Mouse (Mus musculus): ENCODE results near the gene Lrrc3c.

Lrrc3c gene

DNA sequence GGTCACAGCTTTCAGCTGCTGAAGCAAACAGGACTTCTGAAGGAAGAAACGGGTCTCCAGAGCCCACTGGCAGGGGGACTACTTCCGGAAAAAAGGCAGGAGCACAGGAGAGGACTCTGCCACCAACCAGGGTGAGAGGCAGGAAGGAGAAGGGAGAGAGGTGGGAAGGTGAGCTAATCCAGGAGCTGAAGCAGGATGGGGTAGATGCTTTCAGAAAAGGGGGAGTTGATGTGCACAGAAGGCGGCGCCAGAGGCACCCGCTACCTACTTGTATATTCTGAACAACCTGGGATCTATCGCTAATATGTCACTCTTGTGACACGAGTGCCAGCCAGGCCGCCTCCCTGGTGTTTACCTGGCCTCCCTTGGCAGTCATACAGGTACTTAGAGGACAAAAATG lies at the start of gene Lrrc3c:
Lrrc3c (plus strand) TSS at position 301 of the 400 bp plus-strand sequence.
- no peak for DNase-seq (ENCODE audit: low spot score in 2 of 2)

DNA sequence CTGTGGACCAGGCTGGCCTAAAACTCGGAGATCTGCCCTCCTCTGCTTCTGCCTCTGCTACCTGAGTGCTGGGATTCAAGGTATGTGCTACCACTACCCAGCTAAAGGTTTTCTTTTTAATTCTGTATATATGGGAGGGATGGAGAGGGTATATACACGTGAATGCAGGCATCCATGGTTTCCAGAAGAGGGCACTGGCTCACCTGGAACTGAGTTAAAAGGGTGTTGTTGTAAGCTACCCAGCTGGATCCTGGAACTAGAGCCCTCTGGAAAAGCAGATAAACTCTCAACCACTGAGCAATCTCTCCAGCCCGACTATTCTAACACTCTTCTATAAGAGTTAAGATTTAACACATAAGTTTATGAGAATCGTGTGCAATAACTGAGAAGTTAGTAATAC lies 48.7 kb upstream of the Lrrc3c start:
- no peak for DNase-seq (ENCODE audit: low spot score in 2 of 2)

DNA sequence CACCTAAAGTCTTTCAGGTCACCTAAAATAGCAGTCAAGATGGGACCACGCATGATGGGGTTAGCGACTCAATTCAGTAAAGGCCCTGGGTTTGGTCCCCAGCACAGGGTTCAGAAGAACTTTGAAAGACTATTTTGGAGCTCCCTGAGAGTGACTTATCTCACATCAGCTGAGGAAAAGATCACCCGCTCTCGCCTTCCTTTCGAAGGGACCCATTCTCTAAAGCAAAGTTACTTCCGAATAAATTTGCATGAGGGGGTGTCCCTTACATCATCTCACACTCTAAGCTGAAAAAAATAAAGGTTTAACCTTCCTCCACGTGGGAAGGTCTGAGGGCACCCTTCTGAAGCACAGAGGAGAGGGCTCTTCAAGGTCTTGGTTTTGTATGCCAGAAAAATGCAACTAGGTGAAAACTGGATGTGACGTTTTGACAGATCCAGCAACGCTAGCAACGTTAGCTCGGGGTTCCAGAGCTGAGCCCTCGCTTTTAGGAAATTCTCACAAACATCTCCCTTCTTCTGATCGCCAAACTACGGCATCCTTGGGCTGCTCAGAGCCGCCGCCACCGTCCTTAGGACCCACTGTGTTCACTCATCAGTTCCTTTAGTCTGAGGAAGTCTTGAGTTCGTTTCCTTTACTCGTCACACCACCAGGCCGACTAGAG lies 47.6 kb upstream of the Lrrc3c start:
- DNase-seq (ENCODE audit: low spot score in 2 of 2) = no peak

DNA sequence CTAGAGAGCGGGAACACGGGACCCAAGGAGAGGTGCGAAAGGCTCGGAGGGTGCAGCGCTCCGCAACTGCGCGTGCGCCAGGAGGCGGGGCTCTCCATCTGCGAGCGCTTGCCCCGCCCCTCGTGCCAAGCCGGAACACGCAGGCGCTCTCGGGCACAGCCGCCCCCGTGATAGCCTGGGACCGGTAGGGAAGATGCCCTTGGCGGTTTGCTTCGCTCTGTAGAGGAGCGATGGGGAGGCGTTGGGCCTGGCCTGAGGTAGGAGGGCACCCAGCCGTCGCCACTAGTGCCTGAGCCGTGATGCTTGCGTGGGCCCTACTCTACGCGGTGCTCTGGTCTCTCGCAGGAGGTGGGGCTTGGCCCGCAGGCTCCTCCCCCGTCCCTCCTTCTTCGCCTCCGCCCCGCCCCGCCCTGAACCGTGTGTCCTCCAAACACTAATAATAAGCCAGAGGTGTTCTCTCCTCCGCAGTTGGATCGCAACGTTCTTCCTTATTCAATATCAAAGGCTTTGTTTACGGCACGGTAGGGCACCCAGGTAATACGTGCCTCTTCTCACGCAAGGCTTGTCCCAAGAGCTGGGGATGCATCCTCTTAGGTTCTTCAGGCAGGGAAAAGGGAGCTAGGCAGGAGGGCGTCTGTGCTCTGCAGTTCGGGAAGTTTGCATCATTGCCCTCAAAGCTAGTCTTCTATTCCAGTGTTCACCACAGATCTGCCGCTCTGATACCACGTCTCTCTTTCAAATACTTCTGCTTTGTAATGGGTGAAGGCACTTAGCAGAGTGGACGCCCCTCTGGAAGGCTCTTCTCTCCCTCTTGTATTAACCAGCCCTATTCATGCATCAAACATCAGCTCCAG lies 46.9 kb upstream of the Lrrc3c start, which contains the start of gene Zpbp2:
Zpbp2 (plus strand) TSS at position 123 of the 854 bp plus-strand sequence.
- peak; percentile 81 to 89 for DNase-seq (ENCODE audit: low spot score in 2 of 2)

DNA sequence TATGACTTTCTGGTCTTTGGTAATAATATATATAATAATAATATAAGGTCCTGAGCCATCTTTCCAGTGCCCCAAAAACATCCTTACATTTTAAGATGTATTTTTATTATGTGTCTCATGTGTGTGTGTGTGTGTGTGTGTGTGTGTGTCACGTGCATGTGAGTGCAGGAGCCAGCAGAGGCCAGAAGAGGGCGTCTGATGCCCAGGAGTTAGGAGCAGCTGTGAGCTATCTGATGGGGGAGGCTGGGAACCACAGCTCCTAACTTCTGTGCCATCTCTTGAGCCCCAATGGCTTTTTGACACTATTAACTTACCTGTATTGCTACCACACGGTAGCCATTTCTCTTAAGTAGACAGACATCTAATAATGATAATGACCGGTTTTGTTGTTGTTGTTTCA lies 44.1 kb upstream of the Lrrc3c start:
- DNase-seq (ENCODE audit: low spot score in 2 of 2) = no peak

DNA sequence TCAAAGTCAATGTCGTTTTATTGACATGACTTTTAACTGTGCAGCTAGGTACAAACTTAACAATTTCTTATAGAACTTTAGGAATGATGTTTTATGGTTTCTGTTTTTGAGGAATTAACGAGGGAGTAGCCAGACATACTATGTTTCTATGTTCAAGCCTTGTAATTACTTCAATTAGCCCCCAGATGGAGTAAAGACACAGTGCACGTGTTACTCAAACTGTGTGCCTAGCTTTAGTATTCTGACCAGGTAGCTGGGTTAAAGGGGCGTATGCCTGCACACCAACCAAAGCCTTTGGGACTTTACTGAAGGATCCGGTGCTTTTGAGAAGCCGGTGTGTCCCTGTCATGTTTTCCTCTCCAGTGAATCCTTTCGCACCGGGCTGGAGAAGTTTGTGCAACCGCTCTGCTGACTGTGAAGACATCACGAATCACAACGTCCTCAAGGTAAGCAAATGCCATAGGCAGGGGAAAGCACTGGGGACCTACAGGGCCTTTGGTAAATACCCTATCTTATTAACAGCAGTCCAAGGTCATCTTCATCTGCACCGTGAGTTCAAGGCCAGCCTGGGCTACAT lies 42.9 kb upstream of the Lrrc3c start:
- no peak for DNase-seq (ENCODE audit: low spot score in 2 of 2)

DNA sequence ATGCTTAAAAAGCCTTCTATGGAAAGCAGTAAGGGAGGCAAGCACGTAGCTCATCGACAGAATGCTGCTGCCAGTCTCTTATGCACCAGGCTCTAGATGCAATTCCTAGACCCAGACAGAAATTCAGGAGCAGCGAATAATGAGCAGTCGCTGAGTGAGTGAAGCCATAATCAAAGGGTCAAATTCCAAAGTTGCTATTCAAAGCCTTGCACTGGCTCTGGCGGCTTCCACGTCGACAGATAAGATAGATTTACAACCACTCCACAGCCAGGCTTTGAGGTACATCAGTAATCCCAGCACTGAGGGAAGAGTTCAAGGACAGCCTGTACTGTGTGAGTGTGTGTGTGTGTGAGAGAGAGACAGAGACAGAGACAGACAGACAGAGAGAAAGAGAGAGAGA lies 37.1 kb upstream of the Lrrc3c start:
- no peak for DNase-seq (ENCODE audit: low spot score in 2 of 2)

DNA sequence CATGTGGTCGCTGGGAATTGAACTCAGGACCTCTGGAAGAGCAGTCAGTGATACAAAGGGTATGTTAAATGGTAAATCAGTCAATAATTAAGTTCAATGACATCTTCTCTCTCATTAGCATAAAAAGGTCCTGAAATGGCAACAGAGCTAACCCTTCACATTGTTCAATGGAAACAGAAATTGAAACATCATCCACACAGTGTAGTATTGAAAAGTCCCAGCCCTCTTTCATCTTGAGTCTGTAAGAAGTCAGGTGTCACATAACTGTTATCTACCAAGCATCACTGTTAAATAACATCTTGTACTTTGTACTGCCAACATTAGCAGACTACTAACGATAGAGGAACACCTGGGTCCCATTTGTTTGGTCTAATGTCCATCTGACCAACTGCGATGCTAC lies 35.1 kb upstream of the Lrrc3c start:
- DNase-seq (ENCODE audit: low spot score in 2 of 2) = no peak

DNA sequence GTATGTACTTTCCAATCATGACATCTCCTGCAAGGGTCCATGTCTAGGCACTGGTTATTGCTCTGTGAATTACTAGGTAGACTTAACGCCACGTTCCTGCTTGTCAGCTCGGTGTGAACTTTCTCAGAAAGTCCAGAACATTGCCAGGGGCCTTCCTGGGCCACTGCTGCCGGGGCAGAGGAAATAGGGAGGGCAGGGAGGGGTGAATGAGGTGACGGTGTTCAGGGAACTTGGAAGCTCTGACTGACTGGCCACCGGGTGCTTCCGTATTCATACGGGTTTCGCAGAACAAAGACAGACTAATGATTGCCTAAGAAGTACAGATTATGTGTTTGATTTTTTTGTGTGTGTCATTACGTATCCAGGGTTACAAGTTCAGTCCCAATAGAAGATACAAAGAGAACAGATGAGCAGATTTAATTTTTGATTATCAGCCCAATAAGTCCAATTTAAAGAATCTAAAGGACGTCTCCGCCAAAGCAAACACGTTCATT lies 34.1 kb upstream of the Lrrc3c start:
- no peak for DNase-seq (ENCODE audit: low spot score in 2 of 2)

DNA sequence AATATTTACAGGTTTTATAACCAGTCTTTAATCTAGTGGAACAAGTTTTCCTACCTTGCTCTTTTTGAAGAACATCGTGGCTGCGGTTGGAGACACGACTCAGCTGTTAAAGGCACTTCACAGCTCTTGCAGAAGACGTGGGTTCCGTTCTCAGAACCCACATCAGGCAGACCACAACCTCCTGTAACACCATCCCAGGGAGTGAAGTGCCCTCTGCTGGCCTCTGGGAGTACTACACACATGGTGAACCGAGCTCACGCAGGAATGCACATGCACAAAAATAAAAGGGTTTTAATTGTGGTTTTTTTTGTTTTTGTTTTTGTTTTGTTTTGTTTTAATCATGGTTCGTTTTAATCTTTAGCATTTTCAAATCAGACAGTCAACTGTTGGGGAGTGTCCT lies 29.8 kb upstream of the Lrrc3c start:
- DNase-seq (ENCODE audit: low spot score in 2 of 2) = no peak

DNA sequence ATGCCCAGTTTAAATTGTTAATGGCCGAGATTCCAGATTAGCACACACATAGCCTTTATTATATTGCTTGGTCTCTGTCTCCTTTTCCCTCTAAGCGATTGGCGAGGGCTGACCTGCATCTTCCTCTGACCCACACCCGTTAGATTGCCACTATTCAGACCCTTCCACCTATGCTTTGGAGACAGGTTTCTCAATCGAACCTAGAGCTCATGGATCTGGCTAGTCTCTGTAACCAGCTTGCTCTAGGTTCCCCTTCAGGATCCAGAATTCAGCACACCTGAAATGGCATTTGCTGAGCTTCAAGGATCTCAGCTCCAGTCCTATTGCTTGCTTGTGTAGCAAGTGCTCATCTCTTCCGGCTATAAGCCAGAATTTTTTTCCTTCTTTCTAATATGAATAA lies 28.6 kb upstream of the Lrrc3c start:
- no peak for DNase-seq (ENCODE audit: low spot score in 2 of 2)

DNA sequence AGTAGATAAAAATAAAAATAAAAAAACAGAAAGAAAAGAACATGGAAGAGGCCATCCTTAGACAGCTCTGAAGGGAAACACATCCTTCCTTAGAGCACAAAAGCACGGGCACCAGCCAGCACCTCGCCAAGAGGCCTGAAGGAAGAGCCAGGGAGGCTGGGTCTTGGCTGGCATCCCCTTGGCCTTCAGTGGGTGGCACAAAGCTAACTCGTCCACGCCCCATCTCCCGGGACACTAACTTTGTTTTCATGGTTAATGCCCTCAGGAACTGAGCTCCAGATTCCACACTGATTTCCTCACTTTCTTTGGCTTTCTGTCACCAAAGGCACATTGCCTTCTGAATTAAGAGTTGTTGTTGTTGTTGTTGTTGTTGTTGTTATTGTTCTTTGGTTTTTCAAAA lies 20.3 kb upstream of the Lrrc3c start:
- DNase-seq (ENCODE audit: low spot score in 2 of 2) = no peak

DNA sequence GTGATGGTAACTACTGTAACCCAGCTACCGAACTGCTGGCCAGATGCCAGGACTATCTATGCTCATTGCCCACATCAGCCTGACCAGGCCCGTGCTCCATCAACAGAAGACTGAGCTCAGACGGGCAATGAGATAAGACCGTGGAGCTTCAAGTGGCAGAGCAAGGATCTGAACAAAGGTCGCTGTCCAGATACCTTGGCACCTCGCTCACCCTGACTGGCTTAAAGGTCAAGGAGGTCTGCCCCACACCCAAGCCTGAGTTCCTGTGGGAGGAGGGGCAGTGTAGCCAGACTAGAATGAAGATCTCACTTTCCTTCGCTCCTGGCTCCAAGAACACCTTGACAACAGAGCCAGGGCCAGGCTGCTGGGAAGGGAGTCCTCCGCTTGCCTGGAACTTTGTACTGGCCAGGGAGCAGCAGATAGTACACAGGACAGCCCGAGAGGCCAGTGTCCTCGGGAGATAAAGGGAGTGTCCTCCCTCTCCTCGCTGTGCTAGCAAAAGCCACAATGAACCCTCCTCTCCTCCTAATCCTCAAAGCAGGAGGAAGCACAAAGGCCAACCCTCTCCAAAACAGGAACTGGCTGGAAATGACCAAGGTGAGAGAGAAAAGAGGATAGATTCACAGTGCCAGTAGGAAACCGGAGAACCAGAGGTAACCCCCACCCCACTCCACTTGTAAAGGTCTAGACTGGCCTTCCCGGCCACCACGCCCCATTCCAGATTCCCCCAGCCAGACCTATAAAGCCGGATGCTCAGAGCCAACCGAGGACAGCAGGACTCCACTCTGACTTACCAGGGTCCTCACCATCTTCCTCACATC lies 17.6 kb upstream of the Lrrc3c start:
- no peak for DNase-seq (ENCODE audit: low spot score in 2 of 2)

DNA sequence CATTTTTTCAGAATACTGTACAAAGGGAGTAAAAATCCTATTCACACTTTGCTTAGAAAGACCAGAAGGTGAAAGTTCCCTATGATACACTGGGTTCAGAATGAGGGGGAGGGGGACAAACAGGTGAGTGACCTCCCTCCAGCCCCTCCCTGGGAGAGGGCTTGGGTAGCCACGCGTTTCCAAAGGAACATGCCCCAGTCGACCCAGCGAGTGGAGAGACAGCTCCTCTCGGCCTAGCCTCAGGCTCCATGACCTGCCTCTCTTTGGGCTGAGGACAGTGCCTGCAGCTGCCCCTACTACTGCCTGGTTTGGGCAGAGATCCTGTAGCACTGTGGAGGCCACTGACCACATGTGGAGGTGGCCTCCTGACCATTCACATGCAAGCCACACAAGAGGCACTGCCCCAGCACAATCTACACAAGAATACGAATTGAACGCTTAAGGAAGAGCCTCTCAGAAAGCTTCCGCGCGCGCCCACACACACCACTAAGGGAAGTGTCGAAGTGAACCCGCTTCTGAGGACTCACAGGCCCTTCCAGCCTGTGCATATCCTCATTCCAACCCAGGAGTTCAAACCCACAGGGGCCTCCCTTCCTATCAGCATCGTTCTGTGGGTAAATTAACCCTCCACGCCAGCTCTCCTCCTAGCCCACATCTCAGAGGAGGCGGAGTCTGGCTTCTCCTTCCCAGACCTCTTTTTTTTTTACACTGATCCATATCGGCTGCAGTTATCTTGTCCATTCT lies 16.6 kb upstream of the Lrrc3c start:
- no peak for DNase-seq (ENCODE audit: low spot score in 2 of 2)

DNA sequence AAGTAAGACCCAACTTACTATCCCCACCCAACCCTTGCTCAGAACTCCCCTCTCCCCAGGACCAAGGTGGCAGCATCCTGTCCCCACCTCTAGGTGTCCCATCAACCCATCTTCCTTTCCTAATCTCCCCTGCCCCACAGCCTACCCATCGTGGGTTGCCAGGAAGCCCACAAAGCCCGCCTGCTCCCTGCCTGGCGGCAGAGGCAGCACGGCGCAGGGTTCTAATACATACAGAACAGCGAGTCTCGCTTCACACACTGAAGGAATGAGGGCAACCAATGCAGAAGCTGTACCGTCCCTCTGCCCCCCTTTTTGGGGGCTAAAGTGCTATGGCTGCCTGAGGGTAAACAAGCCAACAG lies 16.1 kb upstream of the Lrrc3c start:
- DNase-seq (ENCODE audit: low spot score in 2 of 2) = no peak

DNA sequence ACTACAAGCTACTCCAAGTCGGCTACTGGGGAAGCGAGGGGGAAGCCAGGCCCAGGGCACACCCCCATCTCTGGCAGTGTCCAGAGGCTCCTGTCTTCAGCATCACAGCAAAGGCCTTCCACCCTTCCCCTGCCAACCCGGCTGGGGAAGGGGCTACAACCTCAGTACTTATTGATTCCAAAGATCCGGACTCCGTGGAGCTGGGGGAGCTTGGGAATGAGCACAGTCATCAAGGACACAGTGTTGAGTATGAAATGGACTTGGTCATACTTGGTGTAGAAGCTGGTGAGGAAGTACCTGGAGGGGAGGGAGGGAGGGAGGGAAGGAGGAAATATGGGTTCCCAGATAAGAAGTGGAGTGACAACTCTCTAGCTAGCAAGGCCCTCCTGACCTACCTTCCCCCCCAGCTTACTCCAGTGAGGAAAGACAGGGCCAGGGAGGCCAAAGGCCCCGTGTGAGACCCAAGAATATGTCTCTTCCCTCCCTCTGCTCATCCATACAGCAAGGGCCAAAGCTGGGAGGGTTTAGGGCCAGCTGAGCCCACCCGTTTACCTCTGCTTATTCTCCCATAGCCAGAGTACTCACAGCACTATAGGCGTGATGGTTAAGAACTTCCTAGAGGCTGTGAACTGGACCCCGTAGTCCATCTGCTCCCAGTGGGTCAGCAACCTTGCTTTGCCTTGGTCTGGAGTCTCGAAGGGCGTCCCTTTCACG lies 15.4 kb upstream of the Lrrc3c start:
- no peak for DNase-seq (ENCODE audit: low spot score in 2 of 2)

DNA sequence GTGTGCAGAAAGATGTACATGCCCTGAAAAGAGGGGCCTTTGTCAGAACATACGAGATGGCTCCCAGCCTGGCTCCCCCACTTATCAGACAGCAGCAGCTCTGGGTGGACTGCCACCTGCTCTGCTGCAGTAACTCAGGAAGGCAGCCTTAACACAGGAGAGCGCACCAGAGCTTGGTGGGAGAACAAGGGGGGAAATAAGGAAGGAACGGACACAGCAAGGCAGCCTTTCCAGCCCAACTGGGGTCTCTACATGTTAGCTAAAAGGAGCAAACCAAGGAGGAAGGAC lies 14.9 kb upstream of the Lrrc3c start:
- no peak for DNase-seq (ENCODE audit: low spot score in 2 of 2)

DNA sequence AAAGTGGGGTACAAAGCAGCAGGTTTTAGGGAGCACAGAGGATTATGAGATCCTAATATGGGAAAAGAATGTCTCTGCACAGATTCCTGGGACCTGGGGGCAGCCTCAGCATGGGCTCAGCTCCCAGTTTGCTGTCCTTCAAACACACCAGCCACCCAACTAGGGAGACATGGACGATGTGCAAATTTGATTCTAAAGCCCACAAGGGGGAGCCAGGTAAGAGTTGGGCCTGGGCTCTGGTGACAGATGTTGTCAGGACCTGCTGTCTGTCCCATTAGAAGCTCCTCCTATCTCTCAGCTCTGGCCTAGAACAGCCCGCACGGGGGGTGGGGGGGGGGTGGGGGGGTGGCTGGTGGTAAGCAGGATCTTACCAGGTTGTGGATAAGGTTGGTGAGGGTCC lies 14.5 kb upstream of the Lrrc3c start:
- no peak for DNase-seq (ENCODE audit: low spot score in 2 of 2)

DNA sequence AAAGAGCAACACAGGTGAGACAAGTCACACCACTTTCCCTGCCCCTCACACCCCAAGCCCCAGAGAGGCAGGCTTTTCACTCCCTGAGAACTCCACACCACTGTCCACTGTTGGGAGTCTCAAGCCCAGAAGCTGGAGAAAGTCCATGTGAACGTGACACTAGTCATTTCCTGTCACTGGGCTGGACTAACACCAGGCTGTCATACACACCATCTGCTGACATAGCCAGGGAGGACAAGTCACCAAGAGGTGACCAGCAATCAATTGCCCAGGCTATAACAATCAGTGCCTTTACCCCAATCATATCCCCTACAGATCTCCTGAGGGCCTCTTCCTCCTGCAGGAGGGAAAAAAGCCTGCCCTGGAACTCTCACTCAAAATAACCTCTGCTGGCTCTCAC lies 13.9 kb upstream of the Lrrc3c start:
- DNase-seq (ENCODE audit: low spot score in 2 of 2) = no peak

DNA sequence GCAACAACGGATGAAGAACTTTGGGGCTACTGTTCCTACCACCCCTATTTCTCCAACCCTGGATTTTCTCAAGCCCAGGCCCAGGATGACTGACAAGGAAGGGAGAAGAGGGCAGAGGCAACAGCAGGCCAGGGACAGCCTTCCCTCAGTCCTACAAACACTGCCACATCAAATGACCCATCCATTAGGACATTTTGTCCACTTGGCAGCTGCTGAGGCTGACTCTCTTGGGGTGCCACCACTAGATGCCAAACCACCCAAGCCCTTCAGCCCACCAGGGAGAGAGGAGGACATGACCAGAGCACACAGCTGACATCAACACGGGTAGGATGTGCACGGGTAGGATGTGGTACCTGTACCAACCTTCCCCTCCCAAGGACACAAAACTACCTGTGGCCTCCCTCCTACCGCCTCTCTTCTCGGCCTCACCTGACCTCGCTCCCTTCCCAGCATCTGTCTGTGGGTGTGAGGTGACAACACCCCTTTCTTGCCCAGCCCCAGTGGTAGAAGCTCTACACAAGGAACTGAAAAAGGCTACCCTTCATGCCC lies 13.4 kb upstream of the Lrrc3c start:
- DNase-seq (ENCODE audit: low spot score in 2 of 2) = no peak
